8 mouse cellular contexts compared by ENCODE assay signal in genomic region chr12:112694127-112694475, GRCm38 (mm10). TPM values are rescaled to one million over a fixed set of nuclear protein-coding genes. Genes with fewer than 3 reads are reported as not detected.
DNase-seq lines count a peak whose midpoint lies in the region; ATAC-seq and TF ChIP-seq lines count a peak whose summit lies in the region.

No protein-coding gene starts in this region.

- H3K27me3 ChIP-seq in erythroblast, embryonic 14.5 days (ENCODE audit: control insufficient read depth): peaks cover 23% of the 10 kb centered on the region
- H3K27me3 ChIP-seq in spleen, adult 2 months (ENCODE audit: control insufficient read depth, insufficient read depth, low read length): no peaks in the 10 kb centered on the region
- peaks cover 35% of the 10 kb centered on the region for H3K27me3 ChIP-seq in liver, embryonic 12.5 days (replicated peaks)

- H3K9me3 ChIP-seq in erythroblast, embryonic 14.5 days (ENCODE audit: control insufficient read depth, low read length): no peaks in the 10 kb centered on the region
- H3K9me3 ChIP-seq in liver, embryonic 12.5 days (replicated peaks): no peaks in the 10 kb centered on the region

- TF ChIP-seq POLR2A in spleen, adult 2 months (IDR thresholded peaks at IDR 0.05; ENCODE audit: low read depth, low read length): no peak

- H3K4me3 ChIP-seq in erythroblast, embryonic 14.5 days (replicated peaks): peak overlapping the region; percentile 67
- peak overlapping the region; percentile 68; the same call in 1 of the 2 replicates for H3K4me3 ChIP-seq in spleen, adult 2 months (ENCODE audit: extremely low read depth, insufficient read depth, insufficient read length)
- H3K4me3 ChIP-seq in liver, embryonic 12.5 days: peak overlapping the region; percentile 69; the same call in 1 of the 2 replicates

- no peak for ATAC-seq in erythroblast, adult 5-6 weeks (replicated peaks; ENCODE audit: low FRiP score, poor library complexity, severe bottlenecking)
- ATAC-seq in liver, embryonic 12.5 days: no peak

- no peak overlapping the region for H3K27ac ChIP-seq in spleen, adult 2 months (ENCODE audit: insufficient read depth, low read length)
- no peak overlapping the region for H3K27ac ChIP-seq in liver, embryonic 12.5 days

- H3K4me2 ChIP-seq in liver, embryonic 12.5 days: peak overlapping the region; percentile 90

- DNase-seq in spleen, adult 2 months (ENCODE audit: low read depth in 1 of 2, low spot score in 2 of 2): no peak
- DNase-seq in spleen, adult 18-20 months: no peak
- no peak for DNase-seq in embryo, embryonic 10.5 days (ENCODE audit: low spot score)
- no peak for DNase-seq in layer of hippocampus, postnatal 14 days (ENCODE audit: low spot score in 2 of 2)
- no peak for DNase-seq in gastrocnemius, adult 8-10 months (ENCODE audit: low spot score in 2 of 2)

- peaks cover 21% of the 10 kb centered on the region for H3K4me1 ChIP-seq in erythroblast, embryonic 14.5 days (ENCODE audit: control insufficient read depth)
- peaks cover under 1% of the 10 kb centered on the region; the same call in 1 of the 2 replicates for H3K4me1 ChIP-seq in spleen, adult 2 months (ENCODE audit: control insufficient read depth, insufficient read depth, insufficient read length)
- H3K4me1 ChIP-seq in liver, embryonic 12.5 days: peaks cover 19% of the 10 kb centered on the region

- peak overlapping the region; percentile 85 for H3K9ac ChIP-seq in liver, embryonic 12.5 days

- WGBS in spleen, adult 2 months: 68% methylated on average over 10 of the region's 10 CpGs
- 79% methylated on average over 10 of the region's 10 CpGs for WGBS in liver, embryonic 12.5 days (ENCODE audit: insufficient replicate concordance)

- TF ChIP-seq CTCF in spleen, adult 2 months (IDR thresholded peaks at IDR 0.05; ENCODE audit: extremely low read depth, insufficient read depth, insufficient read length, insufficient replicate concordance): no peak

- no peaks in the 10 kb centered on the region for H3K36me3 ChIP-seq in erythroblast, embryonic 14.5 days (ENCODE audit: control insufficient read depth)
- no peaks in the 10 kb centered on the region for H3K36me3 ChIP-seq in spleen, adult 2 months (ENCODE audit: control insufficient read depth, insufficient read depth, low read length)
- no peaks in the 10 kb centered on the region for H3K36me3 ChIP-seq in liver, embryonic 12.5 days

RNA-seq across cellular contexts. Expression of gene Zbtb42, which starts 15.5 kb away (rescaled TPM):
- polyA plus RNA-seq in erythroblast, embryonic 14.5 days (2012): 0.02 TPM in 1 of 2 replicates, not detected in the other
- total RNA-seq in erythroblast, adult 5-6 weeks (2015; ENCODE audit: low replicate concordance): 2.3 TPM in 1 of 2 replicates, not detected in the other
- total RNA-seq in erythroblast, adult 5-6 weeks (2017; ENCODE audit: low replicate concordance): 0.42 and 1.2 TPM in 2 replicates
- polyA plus RNA-seq in spleen, adult 2 months (2012; rRNA removed): 7.6 and 11.5 TPM in 2 replicates
- 1.0 and 1.2 TPM in 2 replicates for polyA plus RNA-seq in liver, embryonic 12.5 days (2016; fragmentation: Nextera tagmentation; extraction: Ambion mirVana)
- under 1 TPM; 0.43 to 0.55 TPM for total RNA-seq in layer of hippocampus, postnatal 14 days (2021)
- under 1 TPM; 0.48 to 0.90 (median 0.58) TPM for total RNA-seq in gastrocnemius, adult 8-10 months (2022)

RNA-seq across cellular contexts. Expression of gene Akt1, which starts 19.4 kb away (rescaled TPM):
- polyA plus RNA-seq in erythroblast, embryonic 14.5 days (2012): 15.1 and 15.2 TPM in 2 replicates
- 20.9 and 30.7 TPM in 2 replicates for total RNA-seq in erythroblast, adult 5-6 weeks (2015; ENCODE audit: low replicate concordance)
- 25.1 and 26.3 TPM in 2 replicates for total RNA-seq in erythroblast, adult 5-6 weeks (2017; ENCODE audit: low replicate concordance)
- polyA plus RNA-seq in spleen, adult 2 months (2012; rRNA removed): 105 and 137 TPM in 2 replicates
- 76.6 and 81.8 TPM in 2 replicates for polyA plus RNA-seq in liver, embryonic 12.5 days (2016; fragmentation: Nextera tagmentation; extraction: Ambion mirVana)
- 100 to 1,000 TPM; 153 to 158 TPM for total RNA-seq in layer of hippocampus, postnatal 14 days (2021)
- 10 to 100 TPM; 41.6 to 42.5 (median 42.0) TPM for total RNA-seq in gastrocnemius, adult 8-10 months (2022)

RNA-seq across cellular contexts. Expression of gene Cep170b, which starts 26.2 kb away (rescaled TPM):
- 0.02 and 0.04 TPM in 2 replicates for polyA plus RNA-seq in erythroblast, embryonic 14.5 days (2012)
- total RNA-seq in erythroblast, adult 5-6 weeks (2015; ENCODE audit: low replicate concordance): not detected in 2 replicates
- 0.51 TPM in 1 of 2 replicates, not detected in the other for total RNA-seq in erythroblast, adult 5-6 weeks (2017; ENCODE audit: low replicate concordance)
- polyA plus RNA-seq in spleen, adult 2 months (2012; rRNA removed): 7.6 and 9.1 TPM in 2 replicates
- polyA plus RNA-seq in liver, embryonic 12.5 days (2016; fragmentation: Nextera tagmentation; extraction: Ambion mirVana): 5.0 and 5.2 TPM in 2 replicates
- 100 to 1,000 TPM; 178 to 193 TPM for total RNA-seq in layer of hippocampus, postnatal 14 days (2021)
- total RNA-seq in gastrocnemius, adult 8-10 months (2022): 10 to 100 TPM in 3 of 4 experiments, 1 to 10 TPM in 1; 9.8 to 18.4 (median 12.5) TPM

RNA-seq across cellular contexts. Expression of gene Siva1, which starts 49.6 kb away (rescaled TPM):
- polyA plus RNA-seq in erythroblast, embryonic 14.5 days (2012): 20.4 and 20.6 TPM in 2 replicates
- total RNA-seq in erythroblast, adult 5-6 weeks (2015; ENCODE audit: low replicate concordance): 45.0 and 45.4 TPM in 2 replicates
- total RNA-seq in erythroblast, adult 5-6 weeks (2017; ENCODE audit: low replicate concordance): 65.9 and 114 TPM in 2 replicates
- polyA plus RNA-seq in spleen, adult 2 months (2012; rRNA removed): 31.6 and 42.5 TPM in 2 replicates
- 126 and 137 TPM in 2 replicates for polyA plus RNA-seq in liver, embryonic 12.5 days (2016; fragmentation: Nextera tagmentation; extraction: Ambion mirVana)
- total RNA-seq in layer of hippocampus, postnatal 14 days (2021): 10 to 100 TPM; 21.6 to 23.4 TPM
- 10 to 100 TPM; 22.2 to 26.3 (median 24.3) TPM for total RNA-seq in gastrocnemius, adult 8-10 months (2022)

Comparison
In these comparisons a context has a peak if more than half of its experiments do, and no peak if none do; other contexts are left out.
1. RNA of gene Cep170b, which starts 26.2 kb away (total RNA-seq): 178 to 193 TPM in layer of hippocampus, postnatal 14 days; 9.8 to 18.4 TPM in gastrocnemius, adult 8-10 months and 0.51 TPM in erythroblast, adult 5-6 weeks; every median in the first group is over 4 times any median in the second.
2. Peak in every context shown above with its lines, with median percentiles within 50 percentile points of each other: H3K4me3 ChIP-seq.